Mouse (Mus musculus): ENCODE measurements around the gene Dvl1.
A peak's percentile ranks its signal among the peaks of the same experiment; 100 is the strongest.

Dvl1 gene

DNA sequence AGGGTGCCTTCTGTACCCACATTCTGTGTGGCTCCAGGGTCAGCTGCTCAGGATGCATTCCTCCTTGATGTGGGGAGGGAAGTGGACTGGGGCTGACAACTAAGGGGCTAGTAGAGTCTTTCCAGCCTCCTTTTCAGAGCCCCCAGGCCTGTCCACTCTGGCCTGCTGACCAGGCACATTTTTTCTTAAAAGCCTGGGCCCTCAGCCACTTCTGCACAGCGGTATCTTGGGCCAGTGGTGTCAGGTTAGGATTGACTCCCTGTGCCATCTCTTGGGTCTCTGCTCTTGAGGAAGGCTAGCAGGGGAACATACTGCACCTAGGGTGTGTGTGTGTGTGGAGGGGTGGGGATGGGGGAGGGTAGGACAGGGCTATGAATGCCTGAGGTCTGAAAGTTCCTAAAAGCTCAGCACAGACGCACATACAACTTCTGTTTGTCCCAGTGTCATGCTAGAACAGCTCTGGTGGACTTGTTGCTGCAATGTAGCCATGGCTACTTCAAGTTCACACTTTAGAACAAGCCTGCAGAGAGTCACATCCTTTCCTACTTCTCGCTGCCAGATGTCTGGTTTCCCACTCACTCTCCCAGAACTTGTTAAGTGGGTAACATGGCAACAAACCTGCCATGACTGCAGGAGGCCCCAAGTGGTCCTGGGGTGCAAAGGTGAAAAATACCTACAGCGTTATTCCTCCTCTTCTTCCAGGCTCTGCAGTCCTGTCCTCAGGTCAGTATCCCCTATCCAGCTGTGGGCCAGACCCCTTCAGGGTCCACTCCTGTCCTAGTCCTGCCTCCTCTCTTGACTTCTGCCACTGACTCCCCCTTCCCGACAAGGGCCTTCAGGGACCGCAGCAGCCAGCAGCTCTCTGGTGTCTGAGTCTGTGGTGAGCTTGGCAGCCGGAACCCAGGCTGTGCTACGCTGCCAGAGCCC, 6.9 kb upstream of the Dvl1 start:
- DNase-seq, result no peak

DNA sequence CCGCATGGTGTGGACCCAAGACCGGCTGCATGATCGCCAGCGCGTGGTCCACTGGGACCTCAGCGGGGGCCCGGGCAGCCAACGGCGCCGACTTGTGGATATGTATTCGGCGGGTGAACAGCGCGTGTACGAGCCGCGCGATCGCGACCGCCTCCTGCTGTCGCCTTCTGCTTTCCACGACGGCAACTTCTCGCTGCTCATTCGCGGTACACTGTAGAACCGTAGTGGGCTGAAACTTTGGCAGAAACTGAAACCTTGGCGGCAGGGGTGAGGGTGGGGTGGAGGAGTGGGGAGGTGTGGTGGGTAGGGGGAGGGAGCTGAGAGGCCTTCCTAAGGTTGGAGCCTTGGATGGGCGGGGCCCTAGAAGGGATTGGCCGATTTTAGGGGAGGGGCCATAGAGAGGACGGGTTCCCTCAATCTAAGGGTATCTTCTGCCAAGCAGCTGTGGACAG, 6.2 kb upstream of the Dvl1 start:
- peak; percentile 78 for DNase-seq

DNA sequence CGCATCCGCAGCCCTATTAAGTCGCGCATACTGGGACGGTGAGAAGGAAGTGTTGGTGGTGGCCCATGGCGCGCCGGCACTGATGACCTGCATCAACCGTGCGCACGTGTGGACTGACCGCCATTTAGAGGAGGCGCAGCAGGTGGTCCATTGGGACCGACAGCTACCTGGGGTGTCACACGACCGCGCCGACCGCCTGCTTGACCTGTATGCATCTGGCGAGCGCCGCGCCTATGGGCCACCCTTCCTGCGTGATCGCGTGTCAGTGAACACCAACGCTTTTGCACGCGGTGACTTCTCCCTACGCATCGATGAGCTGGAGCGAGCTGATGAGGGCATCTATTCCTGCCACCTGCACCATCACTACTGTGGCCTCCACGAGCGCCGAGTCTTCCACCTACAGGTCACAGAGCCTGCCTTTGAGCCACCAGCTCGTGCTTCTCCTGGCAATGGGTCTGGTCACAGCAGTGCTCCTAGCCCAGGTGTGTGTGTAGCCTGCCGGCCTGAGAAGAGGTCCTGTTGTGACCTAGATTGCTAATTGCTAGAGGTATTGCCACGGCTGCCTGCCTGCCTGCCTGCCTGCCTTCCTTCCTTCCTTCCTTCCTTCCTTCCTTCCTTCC, 5.4 kb upstream of the Dvl1 start:
- DNase-seq, result no peak

DNA sequence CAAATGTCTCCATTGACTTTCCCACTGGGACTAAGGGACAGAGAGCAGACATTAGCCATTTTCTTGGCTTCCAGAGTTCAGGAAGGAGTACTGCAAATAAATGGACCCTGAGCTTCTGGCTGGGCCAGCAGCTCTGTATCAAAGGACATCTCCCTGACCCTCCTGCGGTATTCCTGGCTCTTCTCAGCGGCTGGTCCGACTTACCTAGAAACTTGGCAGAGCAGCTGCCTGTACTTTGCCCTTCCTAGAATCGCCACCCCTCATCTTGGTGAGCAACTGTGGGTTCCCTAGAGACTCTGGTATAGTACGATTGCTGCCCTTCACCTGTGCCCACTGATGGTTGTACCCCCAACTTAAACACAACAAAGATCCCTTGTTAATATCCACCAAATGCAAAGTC, 4.0 kb upstream of the Dvl1 start:
- no peak for DNase-seq

DNA sequence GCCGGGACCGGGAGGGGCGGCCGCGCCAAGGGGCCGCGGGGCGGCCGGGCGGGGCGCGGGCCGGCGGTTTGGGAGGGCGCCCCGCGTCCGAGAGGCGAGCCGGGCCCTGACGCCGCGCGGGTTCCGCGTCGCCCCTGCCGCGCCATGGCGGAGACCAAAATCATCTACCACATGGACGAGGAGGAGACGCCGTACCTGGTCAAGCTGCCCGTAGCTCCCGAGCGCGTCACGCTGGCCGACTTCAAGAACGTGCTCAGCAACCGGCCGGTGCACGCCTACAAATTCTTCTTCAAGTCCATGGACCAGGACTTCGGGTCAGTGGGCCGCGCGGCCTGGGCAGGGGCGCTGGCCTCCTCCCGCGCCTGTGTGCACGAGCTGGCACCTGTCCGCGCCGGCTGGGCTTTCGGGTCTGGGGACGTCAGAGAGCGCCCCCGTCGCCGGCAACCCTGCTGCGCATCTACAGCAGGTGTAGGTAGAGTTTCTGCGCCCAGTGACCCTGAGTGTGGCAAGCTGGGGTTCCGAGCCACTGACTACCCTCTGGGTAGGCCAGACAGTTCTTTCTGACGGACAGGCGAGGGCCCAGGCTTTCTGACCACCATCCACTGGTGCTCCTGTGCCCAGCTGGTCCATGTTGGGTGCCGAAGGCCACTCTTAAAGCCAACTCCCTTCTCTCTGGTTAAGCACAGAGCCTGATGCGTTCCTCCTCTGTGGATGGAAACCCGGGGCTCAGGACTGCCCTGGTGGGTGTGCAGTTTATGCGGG, 570 bp downstream of the Dvl1 start:
- DNase-seq, result peak; percentile 73

DNA sequence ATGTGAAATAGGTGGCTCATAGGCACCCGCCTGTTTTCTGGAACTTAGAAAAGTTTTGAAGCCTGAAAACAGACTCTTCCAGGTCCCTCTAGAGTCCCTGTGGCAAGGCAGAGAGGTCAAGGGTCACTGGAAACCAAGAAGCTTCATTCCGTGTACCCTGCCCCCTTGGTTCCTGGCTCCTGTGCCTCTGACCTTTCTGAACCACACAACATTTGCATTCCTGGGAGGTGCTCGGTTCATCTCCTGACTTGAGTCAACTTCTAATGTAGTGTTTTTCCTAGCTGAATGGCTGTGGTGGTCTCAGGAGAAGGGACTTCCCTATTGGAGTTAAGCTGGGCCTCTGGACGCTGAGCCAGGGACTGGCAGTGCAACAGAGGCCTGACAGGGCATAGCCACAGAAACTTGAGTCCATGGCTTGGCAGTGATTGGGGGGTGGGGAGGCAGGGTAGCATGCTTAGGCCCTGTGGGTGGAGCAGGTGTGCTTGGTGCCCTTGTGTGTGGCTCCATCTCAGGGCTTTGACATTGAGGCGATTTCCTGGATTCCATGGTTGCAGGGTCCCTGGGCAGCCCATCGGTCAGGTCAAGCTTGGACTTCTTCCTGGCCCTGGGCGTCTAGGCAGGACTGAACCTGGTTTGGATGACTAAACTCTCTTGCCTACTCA, 1.4 kb downstream of the Dvl1 start:
- no peak for DNase-seq

DNA sequence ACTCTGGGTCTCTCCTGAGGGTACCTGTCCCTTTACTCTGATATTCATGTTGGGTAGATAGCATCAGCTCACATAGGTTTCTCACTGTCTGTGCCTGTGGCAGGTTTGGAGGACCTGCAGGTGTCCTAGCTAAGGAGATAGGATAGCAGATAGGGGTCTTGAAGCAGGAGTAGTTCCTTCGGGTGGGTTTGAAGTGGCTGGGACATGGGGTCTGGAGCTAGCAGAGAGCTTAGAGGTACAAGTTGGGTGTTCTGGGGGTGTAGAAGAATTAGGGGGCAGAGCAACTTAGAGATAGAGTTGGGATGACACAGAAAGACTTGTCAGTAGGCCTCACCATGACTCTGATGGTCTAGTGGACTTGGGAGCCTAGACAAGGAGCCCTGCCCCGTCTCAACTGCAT, 2.2 kb downstream of the Dvl1 start:
- DNase-seq, result no peak

DNA sequence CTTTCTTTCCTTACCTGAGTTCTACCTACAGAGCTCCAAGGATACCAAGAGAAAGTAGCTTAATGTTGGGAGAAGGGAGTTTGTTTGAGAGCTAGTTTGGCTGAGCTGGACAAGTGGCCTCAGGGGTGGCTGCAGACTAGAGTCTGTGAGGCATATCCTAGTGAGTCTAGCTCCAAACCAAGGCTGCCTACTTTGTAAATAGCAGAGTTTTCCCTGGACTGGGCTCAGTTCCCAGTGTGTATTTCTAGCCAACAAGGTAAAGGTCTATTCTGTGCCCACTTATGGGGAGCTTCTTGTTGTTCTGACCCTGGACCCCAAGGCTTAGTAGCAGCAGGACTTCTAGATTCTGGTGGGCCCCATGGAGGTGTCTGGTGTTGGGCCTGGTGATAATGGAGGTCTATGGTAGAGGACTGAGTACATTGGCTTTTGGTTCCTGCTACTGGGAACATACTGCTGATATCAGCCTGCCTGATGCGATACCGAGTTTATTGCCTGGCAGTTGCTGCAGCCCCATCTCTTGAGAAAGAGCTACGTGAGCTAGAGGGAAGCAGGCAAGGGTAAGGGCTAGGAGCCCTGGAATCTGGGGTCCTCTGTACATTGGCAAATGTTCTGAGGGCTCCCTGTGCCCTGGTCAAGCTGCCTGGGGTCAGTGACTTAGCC, 2.7 kb downstream of the Dvl1 start:
- no peak for DNase-seq

DNA sequence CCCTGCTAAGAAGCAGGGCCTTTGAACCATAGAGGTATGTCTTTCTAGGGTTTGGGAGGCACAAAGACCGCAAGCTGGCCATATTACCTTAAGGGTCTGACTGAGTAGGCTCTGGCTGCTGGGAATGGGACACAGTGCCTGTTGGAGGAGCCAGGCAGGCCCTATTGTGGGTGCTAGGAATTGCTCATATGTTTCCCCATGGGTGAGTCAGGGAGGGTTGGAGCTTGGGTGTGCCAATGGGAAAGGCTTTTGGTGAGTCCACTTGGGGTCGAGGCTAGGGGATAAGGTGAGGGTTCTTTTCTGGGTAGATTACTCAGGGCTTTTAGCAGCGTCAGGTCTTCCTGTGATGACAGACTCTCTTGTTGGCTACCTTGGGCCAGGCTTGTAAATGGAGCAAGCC, 4.2 kb downstream of the Dvl1 start:
- DNase-seq, result no peak

DNA sequence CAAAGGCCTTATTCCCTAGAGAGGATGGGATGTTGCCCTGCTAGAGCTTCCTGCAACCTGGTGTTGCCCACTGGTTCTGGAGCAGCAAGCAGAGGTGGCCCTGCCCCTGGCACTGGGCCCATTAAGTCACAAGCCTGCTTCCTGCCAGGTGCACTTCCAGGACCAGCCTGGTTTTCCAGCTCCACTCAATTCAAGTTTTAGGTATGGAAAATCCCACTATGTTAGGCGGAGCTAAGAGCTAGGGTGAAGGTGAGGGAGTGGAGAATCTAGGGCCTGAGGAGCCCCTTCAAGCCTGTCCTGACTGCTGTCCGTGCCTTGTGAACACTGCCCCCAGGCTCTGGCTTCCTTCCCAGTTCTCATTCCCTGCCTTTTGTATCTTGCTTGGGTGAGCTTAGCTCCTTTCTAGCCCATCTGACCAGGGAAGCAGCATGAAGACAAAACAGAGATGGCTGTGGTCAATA, 4.8 kb downstream of the Dvl1 start:
- DNase-seq, result no peak

DNA sequence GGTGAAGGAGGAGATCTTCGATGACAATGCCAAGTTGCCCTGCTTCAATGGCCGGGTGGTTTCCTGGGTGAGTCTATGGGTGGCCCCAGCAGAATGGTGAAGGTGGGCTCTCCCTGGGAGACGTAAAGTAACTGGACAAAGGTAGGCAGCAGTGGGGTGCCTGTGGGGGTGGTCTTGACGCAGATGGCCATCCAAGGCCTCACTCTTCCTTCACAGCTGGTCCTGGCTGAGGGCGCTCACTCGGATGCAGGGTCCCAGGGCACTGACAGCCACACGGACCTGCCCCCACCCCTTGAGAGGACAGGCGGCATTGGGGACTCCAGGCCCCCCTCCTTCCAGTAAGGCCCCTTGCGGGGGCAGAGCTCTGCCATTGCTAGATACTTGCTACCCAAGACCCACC, 6.2 kb downstream of the Dvl1 start:
- DNase-seq, result no peak

DNA sequence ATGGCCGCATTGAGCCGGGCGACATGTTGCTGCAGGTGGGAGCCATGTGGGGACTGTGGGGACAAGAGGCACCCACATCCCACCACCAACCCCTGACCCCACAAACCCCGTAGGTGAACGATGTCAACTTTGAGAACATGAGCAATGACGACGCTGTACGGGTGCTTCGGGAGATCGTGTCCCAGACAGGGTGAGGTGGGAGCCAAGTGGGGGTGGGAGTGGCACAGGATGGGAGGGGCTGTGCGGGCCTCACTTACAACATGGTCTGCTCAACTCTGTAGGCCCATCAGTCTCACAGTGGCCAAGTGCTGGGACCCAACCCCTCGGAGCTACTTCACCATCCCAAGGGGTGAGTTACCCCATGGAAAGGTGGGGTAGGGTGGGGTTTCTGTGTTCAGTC, 7.8 kb downstream of the Dvl1 start:
- no peak for DNase-seq

DNA sequence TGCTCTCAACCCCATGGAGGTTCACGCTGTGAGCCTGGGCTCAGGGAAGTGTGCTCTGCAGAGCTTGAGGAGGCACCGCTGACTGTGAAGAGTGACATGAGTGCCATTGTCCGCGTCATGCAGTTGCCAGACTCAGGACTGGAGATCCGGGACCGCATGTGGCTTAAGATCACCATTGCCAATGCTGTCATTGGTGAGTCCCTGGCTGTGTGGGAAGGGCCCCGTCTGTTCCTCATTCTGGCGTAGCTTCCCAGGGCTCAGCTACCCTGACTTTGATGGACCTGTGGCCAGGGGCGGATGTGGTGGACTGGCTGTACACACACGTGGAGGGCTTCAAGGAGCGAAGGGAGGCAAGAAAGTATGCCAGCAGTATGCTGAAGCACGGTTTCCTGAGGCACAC, 8.9 kb downstream of the Dvl1 start:
- no peak for DNase-seq

DNA sequence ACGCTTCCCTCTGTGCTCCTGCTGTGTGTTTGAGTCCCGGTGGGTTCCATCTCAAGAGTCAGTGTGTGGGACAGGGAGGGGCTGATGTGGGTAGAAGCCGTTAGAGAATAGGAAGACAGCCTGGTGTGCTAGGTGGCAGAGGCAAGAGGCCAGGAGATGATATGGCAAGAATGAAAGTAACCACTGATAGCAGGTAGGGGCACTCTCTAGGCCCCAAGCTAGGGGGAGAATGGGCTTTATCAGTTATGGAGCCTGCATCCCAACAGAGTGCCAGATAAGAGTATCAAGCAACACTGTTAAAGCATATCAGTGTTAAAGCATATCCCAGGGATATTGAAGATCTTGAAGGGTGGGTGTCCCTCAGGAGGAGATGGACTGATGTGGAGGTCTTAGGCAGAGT, 9.7 kb downstream of the Dvl1 start:
- DNase-seq, result no peak

DNA sequence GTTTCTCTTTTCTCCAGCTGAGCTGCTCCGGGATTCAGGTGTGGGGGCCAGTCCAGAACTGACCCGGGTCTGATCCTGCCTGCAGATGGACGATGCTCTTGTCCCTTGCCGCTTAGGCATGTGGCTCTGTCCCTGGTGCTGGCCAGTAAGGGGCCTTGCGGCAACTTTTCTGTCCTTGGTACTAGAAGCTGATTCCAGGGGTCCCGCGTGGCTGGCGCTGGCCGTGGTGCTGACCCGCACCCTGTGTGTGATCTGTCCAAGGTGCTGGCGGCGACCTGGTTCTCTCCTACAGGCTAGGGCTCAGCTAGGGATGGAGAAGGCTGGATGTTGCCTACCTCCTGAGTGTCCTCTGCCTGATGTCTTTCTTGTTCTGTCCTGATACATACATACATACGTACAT, 12.1 kb downstream of the Dvl1 start:
- peak; percentile 56 for DNase-seq

DNA sequence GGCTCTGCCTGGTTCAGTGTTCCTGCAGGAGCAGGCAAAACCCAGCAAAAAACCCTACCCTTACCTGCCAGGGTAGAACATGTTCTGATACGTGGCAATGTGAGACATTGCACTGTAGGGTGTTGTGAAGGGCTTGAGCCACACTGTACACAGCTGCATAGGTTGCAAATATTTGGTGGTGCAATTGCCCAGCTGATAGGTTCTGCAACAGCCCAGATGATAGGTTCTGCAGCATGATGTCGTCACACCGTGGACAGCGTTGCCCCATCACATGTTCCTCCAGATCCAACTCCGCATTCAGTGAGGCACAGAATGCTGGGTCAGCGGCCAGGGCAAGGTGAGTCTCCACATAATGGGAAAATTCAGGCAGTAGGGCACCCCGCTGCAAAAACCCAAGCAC, 14.6 kb downstream of the Dvl1 start:
- DNase-seq, result no peak

DNA sequence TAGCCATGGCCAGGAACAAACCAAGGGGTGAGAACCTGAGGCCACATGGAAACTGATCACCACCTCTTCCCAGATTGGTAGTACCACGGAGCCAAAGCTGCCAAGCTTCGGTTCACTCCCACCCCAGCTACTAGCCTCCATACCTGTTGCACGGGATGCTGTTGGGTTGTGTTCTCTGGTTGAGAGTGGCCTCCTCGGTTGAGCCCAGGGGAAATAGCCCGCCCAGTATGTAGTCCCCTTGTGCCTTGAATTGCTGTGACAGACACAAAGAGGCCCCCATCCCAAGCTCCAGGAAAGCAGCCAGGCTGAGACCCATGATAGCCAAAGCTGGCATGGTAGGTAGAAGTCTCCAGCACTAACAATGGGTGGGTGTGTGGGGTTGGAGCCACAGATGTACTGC, 15.8 kb downstream of the Dvl1 start, which contains the start of gene Tas1r3:
Gene Tas1r3 (minus strand): TSS at position 362 of the 400 bp plus-strand sequence.
- DNase-seq, result no peak

DNA sequence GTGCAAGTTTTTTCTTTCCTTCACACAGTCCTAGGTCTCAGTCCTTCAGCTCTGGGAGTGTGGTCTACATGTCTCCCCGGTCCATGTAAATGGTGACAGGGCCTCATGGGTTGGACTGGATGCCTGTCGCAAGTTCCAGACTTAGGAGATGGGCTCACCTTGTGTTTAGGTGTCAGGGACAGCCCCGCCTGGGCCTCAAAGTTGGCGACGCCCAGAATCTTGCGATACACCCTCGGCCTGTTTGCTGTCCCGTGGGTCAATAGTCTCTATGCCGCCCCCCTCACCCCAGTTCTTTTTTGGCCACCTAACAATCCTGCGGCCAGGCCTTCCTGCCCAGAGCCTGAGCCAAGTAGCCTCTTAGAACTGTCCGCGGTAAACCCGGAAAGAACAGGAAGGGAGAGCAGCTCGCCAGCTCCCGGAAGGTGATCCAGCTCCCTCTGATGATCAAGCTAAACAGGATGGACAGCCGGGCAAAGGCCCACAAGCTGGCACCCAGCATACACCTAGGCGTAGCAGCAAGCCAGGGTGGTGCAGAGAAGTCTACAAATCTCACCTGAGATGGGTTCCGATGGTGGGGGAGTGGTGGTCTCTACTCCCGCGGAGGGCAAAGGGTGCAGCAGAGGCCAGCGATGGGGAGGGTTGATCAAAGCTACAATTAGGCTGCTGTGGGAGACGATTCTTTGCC, 21.6 kb downstream of the Dvl1 start:
- DNase-seq, result no peak

DNA sequence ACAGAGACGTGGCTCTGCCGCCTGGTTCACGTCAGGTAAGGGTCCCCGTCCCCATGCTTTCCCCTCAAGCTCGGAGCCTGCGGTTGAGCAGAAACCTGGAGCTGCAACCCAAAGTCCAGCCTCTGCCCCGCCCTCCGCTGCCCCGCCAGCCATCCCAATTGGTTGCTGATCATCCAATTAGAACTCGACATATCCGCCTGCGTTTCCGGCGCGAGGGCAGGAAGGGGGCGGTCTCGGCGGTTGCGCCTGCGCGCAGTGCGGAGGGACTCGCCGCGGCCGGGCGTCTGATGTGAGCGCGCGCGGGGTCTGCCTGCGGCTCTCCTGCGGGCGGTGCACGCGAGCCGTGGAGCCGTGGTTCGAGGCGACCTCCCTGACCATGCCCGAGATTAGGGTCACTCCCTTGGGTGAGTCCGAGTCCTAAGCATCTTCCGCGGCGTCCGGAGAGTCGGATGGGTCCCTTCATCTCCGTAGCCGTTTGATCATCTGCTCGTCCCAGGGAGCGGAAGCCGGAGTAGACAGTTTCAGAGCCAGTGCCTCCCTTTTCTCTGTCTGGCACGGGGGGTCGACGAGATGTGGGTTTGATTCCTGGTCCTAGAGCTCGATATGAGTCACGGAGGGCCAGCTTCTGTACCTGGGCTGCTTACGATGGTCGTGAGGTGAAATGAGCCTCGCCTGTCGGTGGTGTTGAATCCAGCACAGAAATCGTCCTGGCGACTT, 22.3 kb downstream of the Dvl1 start, which contains the start of the genes Cptp and Ints11:
Gene Cptp (minus strand): TSS at position 124 of the 717 bp plus-strand sequence.
Gene Ints11 (plus strand): TSS at position 230 of the 717 bp plus-strand sequence.
- DNase-seq, result peak; percentile 97

DNA sequence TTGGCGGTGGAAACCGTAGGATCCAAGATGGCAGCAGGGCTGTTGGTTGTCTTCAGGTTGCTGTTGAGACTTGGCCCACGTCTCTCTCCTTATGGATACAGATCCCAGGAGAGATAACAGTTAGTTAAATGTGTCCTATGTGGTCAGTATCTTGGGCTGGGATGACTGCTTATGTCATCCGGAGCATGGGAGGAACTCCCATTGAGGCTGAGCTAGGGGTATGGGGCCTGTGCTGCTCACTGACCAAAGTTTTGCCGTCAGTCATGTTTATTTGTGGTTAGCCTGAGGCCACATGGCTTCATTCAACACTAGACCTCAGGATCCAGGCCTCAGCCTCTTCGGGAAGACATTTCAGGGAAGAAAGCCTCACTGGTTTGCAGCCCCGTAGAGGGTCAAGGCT, 24.2 kb downstream of the Dvl1 start:
- DNase-seq, result no peak

DNA sequence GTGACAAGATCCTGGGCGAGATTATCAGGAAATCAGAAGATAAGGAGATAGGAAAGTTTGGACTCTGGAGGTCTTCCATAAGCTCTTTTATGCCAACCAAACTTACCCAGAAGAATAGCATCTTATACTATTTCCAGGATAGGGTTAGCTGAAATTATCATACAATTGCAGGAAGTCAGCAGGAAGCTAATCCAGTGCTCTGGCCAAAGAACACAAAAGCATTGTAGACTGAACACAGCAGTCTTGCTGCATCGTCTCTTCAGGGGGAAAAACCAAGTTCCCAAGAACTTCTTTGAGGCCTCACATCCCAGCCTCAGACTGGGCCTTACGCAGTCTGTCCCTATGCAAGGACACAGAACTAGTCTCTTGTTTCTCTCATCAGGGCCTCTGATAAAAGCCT, 36.4 kb downstream of the Dvl1 start:
- no peak for DNase-seq
